Mouse (Mus musculus) thymus, adult 2 months (tissue): Measurements from ENCODE around the gene Apobec3.

Experiments used
- CTCF ChIP-seq: fragments of 200-500 bp; IDR thresholded peaks from 2 replicates; pipeline ENCODE4 v1.5.1; 2012; ENCODE audit warnings: mild to moderate bottlenecking, control low read depth, low read length, moderate library complexity, borderline replicate concordance; ENCODE audit not compliant: control insufficient read depth, poor library complexity, insufficient read depth; ENCODE audit errors: extremely low read depth
- POLR2A ChIP-seq: fragments of 200-500 bp; IDR thresholded peaks from 2 replicates; pipeline ENCODE4 v1.6.1; 2012; ENCODE audit warnings: mild to moderate bottlenecking, low read length, control low read depth, moderate library complexity; ENCODE audit not compliant: control insufficient read depth, poor library complexity, insufficient read depth; ENCODE audit errors: extremely low read depth

- TF ChIP-seq CTCF (no peak), POLR2A (no peak)
Observed at GRCm38 (mm10) chr15:79903963-79904362, 12.5 kb downstream of the Apobec3 start.
